Mouse (Mus musculus) gastrocnemius, adult 18-20 months (tissue): ENCODE results near the gene Dpy30. TPM values are rescaled to one million over a fixed set of nuclear protein-coding genes. Genes with fewer than 3 reads are reported as not detected.
A peak's percentile ranks its signal among the peaks of the same experiment; 100 is the strongest.

ENCODE experiments used
- DNase-seq: peaks from one replicate; pipeline ENCODE4 v3.0.0; 2021; ENCODE audit warnings: low spot score
- total RNA-seq, 2 experiments: library from RNA; stranded (reverse); gene quantifications; 2 replicates each; pipeline ENCODE4 v1.2.3; 2021

Gene Dpy30
- total RNA-seq, 2 experiments from 2014 or later: 48.9 to 51.5 TPM

GRCm38 (mm10) chr17:74295026-74295970, 28.4 kb downstream of the Dpy30 start, which contains the start of gene Memo1:
Gene Memo1 (minus strand): TSS chr17:74295521.
- peak; percentile 74 for DNase-seq

- peak; percentile 86 for DNase-seq
Measured at GRCm38 (mm10) chr17:74294426-74295025, 29.2 kb downstream of the Dpy30 start.

DNA sequence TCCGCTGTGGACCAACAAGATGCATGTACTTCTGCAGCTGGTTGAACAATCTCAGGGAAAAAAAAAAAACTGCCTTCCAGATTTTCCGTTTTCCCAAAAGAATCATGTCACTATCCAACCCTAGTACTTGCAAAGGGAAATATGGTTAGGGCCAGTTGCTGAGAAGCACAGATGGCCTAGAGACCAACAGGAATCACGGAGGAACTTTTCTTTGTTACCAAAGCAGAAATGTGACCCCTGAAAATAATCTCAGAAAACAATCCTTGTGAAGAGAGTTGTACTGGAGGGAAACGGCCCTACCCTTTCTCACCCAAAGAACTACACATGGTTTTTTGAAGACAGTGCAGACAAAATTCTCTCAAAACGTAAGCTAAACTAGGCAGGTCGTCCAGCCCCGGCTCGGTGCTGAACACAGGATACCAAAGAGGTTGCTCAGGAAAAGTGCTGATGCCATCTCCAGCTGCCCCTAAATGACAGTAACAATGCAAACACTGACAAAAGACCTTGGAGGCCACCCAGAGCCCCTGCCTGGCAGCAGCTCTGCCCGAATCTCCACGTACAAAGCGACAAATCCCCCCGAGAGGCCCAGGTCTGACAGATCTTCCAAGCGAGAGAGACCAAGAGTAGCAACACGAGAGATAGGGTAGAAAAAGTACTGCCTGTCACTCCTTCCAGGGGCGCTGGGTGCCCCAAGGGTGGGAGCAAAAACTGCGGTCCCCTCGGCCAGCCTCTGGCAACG, 29.9 kb downstream of the Dpy30 start:
- DNase-seq: no peak

GRCm38 (mm10) chr17:74291640-74292361, 31.9 kb downstream of the Dpy30 start:
- no peak for DNase-seq

GRCm38 (mm10) chr17:74290869-74291268, 32.9 kb downstream of the Dpy30 start:
- no peak for DNase-seq

GRCm38 (mm10) chr17:74290198-74290597, 33.5 kb downstream of the Dpy30 start:
- no peak for DNase-seq

- no peak for DNase-seq
Measured at GRCm38 (mm10) chr17:74288626-74289025, 35.1 kb downstream of the Dpy30 start.

DNA sequence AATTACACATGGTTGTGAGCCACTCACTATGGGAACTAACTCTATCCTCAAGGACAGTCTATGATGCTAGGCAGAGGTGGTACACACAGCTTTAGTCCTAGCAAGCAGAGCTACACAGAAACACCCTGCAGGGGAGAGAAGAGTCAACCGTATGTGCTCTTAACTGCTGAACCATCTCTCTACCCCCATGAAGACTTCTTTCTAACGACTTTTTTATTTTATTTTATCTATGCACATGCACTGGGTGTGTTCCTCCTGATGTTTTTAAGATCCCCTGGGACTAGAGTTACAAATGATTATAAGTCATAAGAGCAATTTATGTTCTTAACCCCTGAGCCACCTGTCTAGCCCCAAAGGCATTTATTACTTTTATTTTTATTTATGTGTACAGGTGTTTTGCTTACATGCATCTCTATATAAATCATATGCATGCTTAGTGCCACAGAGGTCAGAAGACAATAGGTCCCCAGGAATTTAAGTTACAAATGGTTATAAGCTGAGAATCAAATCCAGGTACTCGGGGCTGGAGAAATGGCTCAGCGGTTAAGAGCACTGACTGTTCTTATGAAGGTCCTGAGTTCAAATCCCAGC, 37.5 kb downstream of the Dpy30 start:
- DNase-seq: no peak

- DNase-seq: no peak
Measured at GRCm38 (mm10) chr17:74285730-74286129, 38.0 kb downstream of the Dpy30 start.

DNA sequence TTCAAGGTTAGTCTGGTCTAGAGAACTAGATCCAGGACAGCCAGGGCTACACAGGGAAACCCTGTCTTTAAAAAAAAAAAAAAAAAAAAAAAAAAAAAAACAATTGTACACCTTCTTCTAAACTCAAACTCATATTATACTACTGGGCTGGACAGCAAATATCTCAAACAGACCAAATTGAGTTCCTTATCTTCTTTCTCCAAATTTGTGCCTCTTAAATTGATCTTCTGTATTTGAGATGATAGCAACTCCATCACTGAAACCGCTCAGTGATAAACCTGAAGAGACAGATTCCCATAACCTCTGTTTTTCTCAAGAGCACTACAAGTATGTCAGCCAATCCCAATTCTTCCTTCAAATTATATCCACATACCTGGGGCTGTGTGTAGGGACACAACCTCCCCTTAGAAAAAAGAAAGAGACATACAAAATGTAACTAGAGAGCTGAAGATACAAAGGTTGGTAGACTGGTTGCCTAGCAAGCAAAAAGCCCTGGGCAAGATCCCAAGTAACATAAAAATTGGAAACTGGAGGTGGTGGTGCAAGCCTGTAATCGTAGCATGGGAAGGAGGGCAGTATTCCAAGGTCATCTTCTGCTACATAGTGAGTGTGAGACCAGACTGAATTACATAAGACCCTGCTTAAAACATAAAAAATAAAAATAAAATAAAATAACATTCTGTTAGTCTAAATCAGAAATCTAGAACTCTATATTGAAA, 39.2 kb downstream of the Dpy30 start:
- DNase-seq: no peak

DNA sequence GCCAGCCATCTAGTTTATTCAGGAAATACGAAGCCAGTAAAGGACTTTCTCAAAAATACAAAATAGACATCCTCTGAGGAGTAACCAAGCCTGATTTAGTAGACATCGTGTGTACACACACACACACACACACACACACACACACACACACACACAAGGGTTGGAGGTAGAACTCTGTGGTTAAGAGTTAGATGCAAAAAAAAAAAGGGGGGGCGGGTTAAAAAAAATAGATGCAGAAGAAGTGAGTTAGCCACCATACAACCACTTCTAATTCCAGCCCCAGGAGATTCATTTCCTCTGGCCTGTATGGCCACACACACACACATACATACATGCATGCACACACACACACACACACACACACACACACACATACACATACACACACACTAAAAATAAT, 41.7 kb downstream of the Dpy30 start:
- DNase-seq: no peak

- no peak for DNase-seq
Measured at GRCm38 (mm10) chr17:74278966-74279869, 44.5 kb downstream of the Dpy30 start.

DNA sequence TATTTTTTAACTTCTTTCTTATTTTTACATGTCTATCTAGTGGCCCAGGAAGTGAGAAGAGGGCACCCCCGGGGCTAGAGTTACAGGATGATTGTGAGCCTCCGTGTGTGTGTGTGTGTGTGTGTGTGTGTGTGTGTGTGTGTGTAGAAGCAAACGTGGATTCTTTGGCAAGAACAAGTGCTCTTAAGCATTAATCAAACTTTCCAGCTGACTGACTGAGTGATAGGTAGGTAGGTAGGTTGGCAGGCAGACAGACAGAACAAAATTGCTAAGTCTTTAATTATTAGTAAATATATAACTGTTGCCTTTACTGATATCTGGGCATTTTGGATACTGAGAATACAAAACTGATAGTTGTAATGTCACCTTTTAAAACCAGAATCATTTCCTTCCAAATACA, 49.3 kb downstream of the Dpy30 start:
- DNase-seq: no peak

- no peak for DNase-seq
Measured at GRCm38 (mm10) chr17:74272683-74273205, 51.0 kb downstream of the Dpy30 start.

GRCm38 (mm10) chr17:74271541-74272268, 52.0 kb downstream of the Dpy30 start:
- no peak for DNase-seq

DNA sequence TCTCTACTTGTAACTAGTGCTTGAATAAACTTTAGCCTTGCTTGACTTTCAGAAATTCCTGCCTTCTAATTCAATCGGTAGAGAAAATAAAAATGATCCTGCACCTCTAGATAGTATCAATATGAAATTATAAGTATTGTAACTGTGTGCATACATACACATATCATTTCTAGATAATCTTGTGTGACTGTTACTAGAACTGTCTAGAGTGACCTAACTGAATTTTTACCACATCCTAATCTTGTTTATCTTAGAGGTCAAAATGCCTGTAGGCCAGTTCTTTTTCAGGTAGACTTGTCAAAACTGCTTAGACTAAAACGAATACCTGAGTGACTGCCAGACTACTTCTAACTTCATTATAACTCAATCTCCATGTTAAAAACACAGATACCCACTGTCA, 53.5 kb downstream of the Dpy30 start:
- DNase-seq: no peak

- no peak for DNase-seq
Measured at GRCm38 (mm10) chr17:74267415-74268180, 56.1 kb downstream of the Dpy30 start.
